Mouse (Mus musculus): Measurements from ENCODE around the gene Tanc1.

Tanc1 gene

GRCm38 (mm10) chr2:59718601-59719416 is 107.0 kb downstream of the Tanc1 start:
- DNase-seq (ENCODE audit: low spot score): peak; percentile 26

- DNase-seq (ENCODE audit: low spot score): no peak
Measured at GRCm38 (mm10) chr2:59719831-59720230, 108.0 kb downstream of the Tanc1 start.

GRCm38 (mm10) chr2:59721119-59721518 is 109.3 kb downstream of the Tanc1 start:
- DNase-seq (ENCODE audit: low spot score): no peak

- no peak for DNase-seq (ENCODE audit: low spot score)
Measured at GRCm38 (mm10) chr2:59721758-59722157, 109.9 kb downstream of the Tanc1 start.

GRCm38 (mm10) chr2:59723311-59723710 is 111.5 kb downstream of the Tanc1 start:
- no peak for DNase-seq (ENCODE audit: low spot score)

- no peak for DNase-seq (ENCODE audit: low spot score)
Measured at GRCm38 (mm10) chr2:59725518-59726185, 113.8 kb downstream of the Tanc1 start.

- DNase-seq (ENCODE audit: low spot score): no peak
Measured at GRCm38 (mm10) chr2:59731831-59732230, 120.0 kb downstream of the Tanc1 start.

GRCm38 (mm10) chr2:59733410-59733809 is 121.6 kb downstream of the Tanc1 start:
- no peak for DNase-seq (ENCODE audit: low spot score)

GRCm38 (mm10) chr2:59736401-59736898 is 124.6 kb downstream of the Tanc1 start:
- no peak for DNase-seq (ENCODE audit: low spot score)

- no peak for DNase-seq (ENCODE audit: low spot score)
Measured at GRCm38 (mm10) chr2:59737368-59737767, 125.5 kb downstream of the Tanc1 start.

GRCm38 (mm10) chr2:59738356-59738755 is 126.5 kb downstream of the Tanc1 start:
- no peak for DNase-seq (ENCODE audit: low spot score)

GRCm38 (mm10) chr2:59739036-59739435 is 127.2 kb downstream of the Tanc1 start:
- DNase-seq (ENCODE audit: low spot score): no peak

- DNase-seq (ENCODE audit: low spot score): no peak
Measured at GRCm38 (mm10) chr2:59742500-59743116, 130.8 kb downstream of the Tanc1 start.

GRCm38 (mm10) chr2:59745428-59745827 is 133.6 kb downstream of the Tanc1 start:
- peak; percentile 86 for DNase-seq (ENCODE audit: low spot score)

GRCm38 (mm10) chr2:59746070-59746469 is 134.2 kb downstream of the Tanc1 start:
- DNase-seq (ENCODE audit: low spot score): no peak

- no peak for DNase-seq (ENCODE audit: low spot score)
Measured at GRCm38 (mm10) chr2:59747757-59748156, 135.9 kb downstream of the Tanc1 start.

- no peak for DNase-seq (ENCODE audit: low spot score)
Measured at GRCm38 (mm10) chr2:59749371-59749770, 137.5 kb downstream of the Tanc1 start.

- no peak for DNase-seq (ENCODE audit: low spot score)
Measured at GRCm38 (mm10) chr2:59751172-59751571, 139.3 kb downstream of the Tanc1 start.

- no peak for DNase-seq (ENCODE audit: low spot score)
Measured at GRCm38 (mm10) chr2:59752148-59752547, 140.3 kb downstream of the Tanc1 start.

GRCm38 (mm10) chr2:59752766-59753165 is 140.9 kb downstream of the Tanc1 start:
- no peak for DNase-seq (ENCODE audit: low spot score)

- DNase-seq (ENCODE audit: low spot score): no peak
Measured at GRCm38 (mm10) chr2:59756137-59756753, 144.4 kb downstream of the Tanc1 start.

- no peak for DNase-seq (ENCODE audit: low spot score)
Measured at GRCm38 (mm10) chr2:59757015-59757414, 145.2 kb downstream of the Tanc1 start.
